In genomic region chr3:127780021-127780644, GRCm38 (mm10) we compare ENCODE assay signal across 8 mouse cellular contexts. TPM values are rescaled to one million over a fixed set of nuclear protein-coding genes. Genes with fewer than 3 reads are reported as not detected.
DNase-seq lines count a peak whose midpoint lies in the region; ATAC-seq and TF ChIP-seq lines count a peak whose summit lies in the region.

TSS of gene Alpk1 (minus strand) at chr3:127780527.

- no peaks in the 10 kb centered on the region for H3K36me3 ChIP-seq in heart, postnatal 0 days (replicated peaks; ENCODE audit: control insufficient read depth, insufficient read depth, low read length)
- H3K36me3 ChIP-seq in neural tube, embryonic 15.5 days, result no peaks in the 10 kb centered on the region

- TF ChIP-seq CTCF in heart, postnatal 0 days (IDR thresholded peaks at IDR 0.05; ENCODE audit: low read depth), result peak; percentile 48
- peak; percentile 62 for TF ChIP-seq CTCF in lung, adult 2 months (IDR thresholded peaks at IDR 0.05; ENCODE audit: insufficient read depth, low read length)

- no peaks in the 10 kb centered on the region for H3K27me3 ChIP-seq in heart, postnatal 0 days (ENCODE audit: control insufficient read depth, insufficient read depth, low read length)
- H3K27me3 ChIP-seq in neural tube, embryonic 15.5 days (replicated peaks), result 0 out of 2 replicates have a peak, but pooled peaks cover 4% of the 10 kb centered on the region

- peak; percentile 100 for ATAC-seq in erythroid progenitor cell, adult 5-6 weeks (replicated peaks; ENCODE audit: low FRiP score, poor library complexity, severe bottlenecking)
- ATAC-seq in heart, postnatal 0 days (ENCODE audit: insufficient read depth, low read depth), result peak; percentile 89
- ATAC-seq in neural tube, embryonic 15.5 days (ENCODE audit: low FRiP score), result peak; percentile 55; the same call in 1 of the 2 replicates

- H3K27ac ChIP-seq in heart, postnatal 0 days (ENCODE audit: low read depth), result peak within 1 kb of the TSS; percentile 66
- no peak within 1 kb of the TSS for H3K27ac ChIP-seq in neural tube, embryonic 15.5 days (replicated peaks)

- peak within 1 kb of the TSS; percentile 54 for H3K9ac ChIP-seq in heart, postnatal 0 days (replicated peaks; ENCODE audit: low read depth, low read length)
- H3K9ac ChIP-seq in neural tube, embryonic 15.5 days (replicated peaks), result no peak within 1 kb of the TSS

- TF ChIP-seq EP300 in heart, postnatal 0 days (IDR thresholded peaks at IDR 0.05; ENCODE audit: low read depth), result no peak

- 0 out of 2 replicates have a peak, but pooled peaks have one; percentile 7 for TF ChIP-seq POLR2A in lung, adult 2 months (IDR thresholded peaks at IDR 0.05; ENCODE audit: borderline replicate concordance, extremely low read depth, low read depth, low read length)

- under 1% methylated on average over 24 of the region's 24 CpGs for WGBS in heart, postnatal 0 days
- WGBS in lung, adult 2 months, result under 1% methylated on average over 24 of the region's 24 CpGs
- WGBS in neural tube, embryonic 15.5 days, result 2% methylated on average over 24 of the region's 24 CpGs

- peak; percentile 79 to 82 for DNase-seq in B cell, adult 2 months
- DNase-seq in adrenal gland, adult 18-20 months (ENCODE audit: low spot score in 2 of 2), result peak; percentile 64 to 70
- peak; percentile 70 for DNase-seq in heart, postnatal 0 days (ENCODE audit: low spot score)
- DNase-seq in kidney, postnatal 36 days, result peak; percentile 78 to 82
- DNase-seq in lung, adult 2 months, result peak; percentile 75
- peak; percentile 49 to 71 for DNase-seq in thymus, postnatal 10 days (ENCODE audit: low spot score in 2 of 2)

- peak within 1 kb of the TSS; percentile 66 for H3K4me3 ChIP-seq in heart, postnatal 0 days (ENCODE audit: low read depth, low read length)
- H3K4me3 ChIP-seq in lung, adult 2 months (replicated peaks; ENCODE audit: extremely low read depth, low read depth, low read length), result peak within 1 kb of the TSS; percentile 77
- peak within 1 kb of the TSS; percentile 41 for H3K4me3 ChIP-seq in neural tube, embryonic 15.5 days (replicated peaks)

- peak within 1 kb of the TSS; percentile 82 for H3K4me2 ChIP-seq in heart, postnatal 0 days (ENCODE audit: low read depth, low read length)
- peak within 1 kb of the TSS; percentile 63 for H3K4me2 ChIP-seq in neural tube, embryonic 15.5 days

- no peaks in the 10 kb centered on the region for H3K9me3 ChIP-seq in heart, postnatal 0 days (replicated peaks; ENCODE audit: control insufficient read depth, low read length)
- no peaks in the 10 kb centered on the region for H3K9me3 ChIP-seq in neural tube, embryonic 15.5 days (replicated peaks)

- H3K4me1 ChIP-seq in heart, postnatal 0 days (ENCODE audit: control insufficient read depth, insufficient read depth), result no peaks in the 10 kb centered on the region; the same call in 1 of the 2 replicates
- no peaks in the 10 kb centered on the region for H3K4me1 ChIP-seq in lung, adult 2 months (ENCODE audit: control insufficient read depth, insufficient read depth, low read length)
- H3K4me1 ChIP-seq in neural tube, embryonic 15.5 days, result peaks cover 6% of the 10 kb centered on the region; the same call in 1 of the 2 replicates

RNA-seq across cellular contexts. Expression of gene Alpk1, which starts in this region (rescaled TPM):
- 10 to 100 TPM; 10.6 to 13.2 TPM for total RNA-seq in adrenal gland, adult 18-20 months (2021)
- 2.5 and 10.5 TPM in 2 replicates for total RNA-seq in erythroid progenitor cell, adult 5-6 weeks (2015; ENCODE audit: low replicate concordance)
- total RNA-seq in erythroid progenitor cell, adult 5-6 weeks (2017; ENCODE audit: low replicate concordance), result 1.2 and 2.1 TPM in 2 replicates
- total RNA-seq in heart, postnatal 0 days (2014; rRNA removed; ENCODE audit: low replicate concordance), result 0.27 and 1.2 TPM in 2 replicates
- polyA plus RNA-seq in heart, postnatal 0 days (2015; fragmentation: Nextera tagmentation; extraction: Ambion mirVana), result 0.55 and 1.0 TPM in 2 replicates
- 2.1 and 3.2 TPM in 2 replicates for polyA plus RNA-seq in lung, adult 2 months (2012; rRNA removed)
- polyA plus RNA-seq in neural tube, embryonic 15.5 days (2015; fragmentation: Nextera tagmentation; extraction: Ambion mirVana), result 0.61 and 0.96 TPM in 2 replicates

Comparison
In these comparisons a context has a peak if more than half of its experiments do, and no peak if none do; other contexts are left out.
1. Peak in ATAC-seq, H3K4me3 ChIP-seq and H3K4me2 ChIP-seq in neural tube, embryonic 15.5 days; RNA of the gene not detected or under 1 TPM.